Mouse (Mus musculus): ENCODE measurements around the gene Ess2.
"Not testable (repeated sequence)": the region's sequence is repeated elsewhere in the genome, so short reads cannot be mapped to it uniquely, and the experiment has no call there.

Ess2 gene

DNA sequence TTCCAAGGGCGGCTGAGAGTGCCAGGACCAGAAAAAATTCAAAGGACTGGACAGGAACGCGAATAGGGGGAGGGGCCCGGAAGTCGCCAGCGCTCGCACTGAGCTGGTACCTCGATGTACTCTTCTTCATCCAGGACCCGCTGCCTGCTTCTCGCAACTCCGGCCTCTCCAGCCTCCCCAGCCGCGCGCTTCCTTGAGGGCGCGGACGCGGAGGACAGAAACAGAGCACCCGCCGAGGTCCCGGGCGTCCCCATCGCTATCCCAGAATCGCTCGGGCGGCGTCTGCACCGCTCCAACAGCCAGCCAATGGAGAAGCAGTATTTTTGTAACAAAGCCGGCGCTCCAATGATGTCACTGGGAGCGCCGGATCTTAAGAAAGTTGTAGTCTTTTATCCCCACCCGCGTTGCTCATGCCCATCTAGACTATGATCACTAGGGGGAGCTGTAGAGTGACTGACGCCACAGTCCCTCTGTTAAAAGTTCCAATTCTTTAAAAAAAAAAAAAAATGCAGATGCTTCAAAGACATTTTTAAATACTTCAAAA lies at the start of gene Ess2:
TSS of gene Ess2 (minus strand) at position 297 of the 544 bp plus-strand sequence.
- DNase-seq (ENCODE audit: extremely low read depth, low read depth): peak; percentile 88

- DNase-seq (ENCODE audit: extremely low read depth, low read depth): not testable (repeated sequence)
Observed at GRCm38 (mm10) chr16:17956052-17956638, 45.0 kb upstream of the Ess2 start.

GRCm38 (mm10) chr16:17951618-17952017 lies 40.5 kb upstream of the Ess2 start:
- DNase-seq (ENCODE audit: extremely low read depth, low read depth): no peak

DNA sequence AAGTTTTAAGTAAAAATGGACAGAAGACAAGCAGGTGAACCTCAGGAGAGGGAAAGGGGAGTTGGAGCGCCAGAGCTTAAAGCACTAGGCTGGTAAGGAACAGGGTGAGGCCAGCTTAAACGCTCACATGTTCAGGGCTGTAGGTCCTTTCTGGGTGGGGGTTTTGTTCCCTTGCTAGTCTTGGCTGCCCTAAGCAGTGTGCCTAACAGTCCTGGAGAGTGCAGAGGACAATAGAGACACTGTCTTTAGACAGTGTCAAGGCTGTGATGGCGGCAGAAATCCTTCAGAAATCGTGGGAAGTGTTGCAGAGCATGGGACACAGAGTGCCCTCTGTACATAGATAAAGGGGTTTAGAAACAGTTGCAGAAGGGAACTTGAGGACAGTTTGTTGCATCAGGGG lies 38.9 kb upstream of the Ess2 start:
- DNase-seq (ENCODE audit: extremely low read depth, low read depth): no peak

GRCm38 (mm10) chr16:17949421-17949877 lies 38.3 kb upstream of the Ess2 start:
- DNase-seq (ENCODE audit: extremely low read depth, low read depth): no peak

- no peak for DNase-seq (ENCODE audit: extremely low read depth, low read depth)
Observed at GRCm38 (mm10) chr16:17945081-17945831, 34.1 kb upstream of the Ess2 start.

GRCm38 (mm10) chr16:17943466-17943865 lies 32.3 kb upstream of the Ess2 start:
- no peak for DNase-seq (ENCODE audit: extremely low read depth, low read depth)

DNA sequence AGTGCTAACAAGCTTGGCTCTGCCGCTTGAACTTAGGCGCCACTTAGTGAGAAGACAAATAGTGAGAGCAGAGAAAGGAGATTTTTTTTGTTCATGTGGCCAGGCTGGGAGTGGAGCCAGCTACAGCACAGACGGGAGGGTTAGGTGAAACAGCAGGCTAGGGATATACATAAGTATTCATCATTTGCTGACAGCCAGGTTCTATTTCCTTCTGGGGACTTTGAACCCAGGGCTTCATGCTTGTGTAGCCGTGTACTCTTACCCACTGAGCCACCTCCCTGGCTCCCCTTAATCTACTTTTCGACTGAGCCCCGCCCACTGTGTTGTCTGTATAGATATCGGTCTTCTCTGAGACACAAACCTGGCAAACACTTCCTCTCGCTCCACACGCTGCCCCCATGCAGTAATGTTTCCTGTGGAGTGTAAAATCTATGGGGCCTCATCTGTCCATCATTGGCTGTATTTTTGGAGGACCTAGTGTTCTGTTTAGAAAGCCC lies 28.2 kb upstream of the Ess2 start:
- DNase-seq (ENCODE audit: extremely low read depth, low read depth): peak; percentile 74

DNA sequence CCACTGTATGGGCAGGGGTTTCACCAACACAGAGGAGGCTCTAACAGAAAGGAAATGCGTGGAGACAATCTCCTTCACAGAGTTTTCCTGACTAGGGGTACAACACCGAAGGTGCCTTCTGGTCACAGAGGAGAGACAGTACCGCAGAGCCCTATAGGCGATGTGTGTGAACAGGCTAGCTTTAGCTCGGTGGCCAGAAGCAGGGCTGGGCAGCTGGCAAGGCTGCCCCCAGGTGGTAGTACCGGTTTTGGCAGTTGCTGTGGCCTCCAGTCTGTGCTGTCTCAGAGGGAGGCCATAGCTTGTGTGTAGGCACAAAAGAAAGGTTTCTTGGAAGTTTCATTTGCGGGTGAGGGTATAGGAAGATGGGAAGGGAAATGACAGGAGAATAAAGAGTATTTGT lies 27.7 kb upstream of the Ess2 start:
- DNase-seq (ENCODE audit: extremely low read depth, low read depth): peak; percentile 76

DNA sequence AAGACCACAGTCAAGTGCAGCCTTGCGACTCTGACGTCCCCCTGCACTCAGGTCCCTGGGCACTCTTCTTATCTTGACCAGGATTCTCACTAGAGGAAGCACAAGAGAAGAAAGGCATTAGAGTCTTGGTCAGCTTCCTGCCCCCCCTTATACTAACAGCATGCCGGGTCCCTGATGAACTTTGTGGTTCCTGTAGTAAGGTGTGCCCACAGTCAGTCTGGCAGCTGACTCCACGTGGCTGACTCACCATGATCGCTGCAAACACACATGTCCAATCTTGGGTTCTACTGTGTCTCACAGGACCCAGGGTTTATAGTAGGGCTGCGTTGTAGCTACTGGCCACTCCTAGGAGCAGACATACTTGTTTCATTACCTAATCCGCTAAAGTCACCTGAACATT lies 27.0 kb upstream of the Ess2 start:
- no peak for DNase-seq (ENCODE audit: extremely low read depth, low read depth)

DNA sequence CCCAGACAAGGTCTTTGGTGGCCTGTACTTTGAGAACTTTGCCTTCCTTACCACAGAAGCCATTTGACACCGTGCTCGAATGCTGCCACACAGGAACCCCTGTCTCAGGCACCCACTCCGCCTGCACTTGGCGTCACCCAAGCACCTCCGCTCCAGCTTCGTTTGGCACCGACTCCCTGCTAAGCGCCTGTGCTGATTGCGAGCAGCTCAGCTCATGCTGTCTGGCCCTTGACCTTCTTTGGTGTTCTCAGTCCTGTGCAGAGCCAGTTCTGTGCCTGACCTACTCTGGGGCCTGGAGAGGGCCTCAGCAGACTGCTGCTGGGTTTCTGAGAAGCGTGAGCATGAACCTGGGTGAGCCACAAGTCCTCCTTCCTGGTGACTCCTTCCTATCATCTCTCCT lies 25.6 kb upstream of the Ess2 start:
- no peak for DNase-seq (ENCODE audit: extremely low read depth, low read depth)

- no peak for DNase-seq (ENCODE audit: extremely low read depth, low read depth)
Observed at GRCm38 (mm10) chr16:17934445-17934910, 23.3 kb upstream of the Ess2 start.

DNA sequence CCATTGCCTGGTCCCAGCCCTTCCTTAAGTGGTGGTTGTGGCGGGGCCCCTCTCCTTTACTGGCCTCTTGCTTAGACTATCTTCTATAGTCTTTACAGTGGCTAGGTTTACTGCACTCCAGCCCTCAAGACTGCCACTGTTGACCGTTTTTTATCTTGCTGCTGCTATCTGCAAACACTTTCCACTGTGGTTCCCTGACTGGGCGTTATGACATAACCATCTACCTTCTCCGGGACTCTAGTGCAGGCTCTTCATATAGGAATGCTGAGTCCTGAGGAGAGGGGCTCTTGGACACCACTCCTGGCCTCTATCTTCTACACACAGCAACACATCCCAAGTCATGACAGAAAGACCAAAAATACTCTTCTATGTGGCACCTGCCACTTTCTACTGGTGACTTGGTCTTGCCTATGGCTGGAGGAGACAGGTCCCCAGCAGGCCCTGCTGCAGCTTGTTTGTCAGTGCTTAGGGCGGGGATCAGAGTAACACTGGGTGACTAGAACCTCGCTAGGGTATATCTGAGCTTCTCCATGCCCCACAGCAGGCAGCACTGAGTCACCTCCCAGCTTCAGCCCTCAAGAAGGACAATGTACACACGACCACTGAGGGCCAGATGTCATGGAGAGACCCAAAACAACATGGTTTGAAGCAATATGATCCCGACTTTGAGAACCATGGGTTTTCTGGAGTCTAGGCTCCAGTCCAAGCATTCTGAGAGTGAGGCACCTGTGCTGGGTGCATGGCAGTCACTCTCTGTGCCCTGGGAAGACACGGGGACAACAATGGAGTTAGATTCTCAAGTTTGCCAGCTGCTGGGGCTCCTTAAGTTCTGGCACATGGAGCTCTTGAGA lies 22.7 kb upstream of the Ess2 start:
- peak; percentile 34 for DNase-seq (ENCODE audit: extremely low read depth, low read depth)

DNA sequence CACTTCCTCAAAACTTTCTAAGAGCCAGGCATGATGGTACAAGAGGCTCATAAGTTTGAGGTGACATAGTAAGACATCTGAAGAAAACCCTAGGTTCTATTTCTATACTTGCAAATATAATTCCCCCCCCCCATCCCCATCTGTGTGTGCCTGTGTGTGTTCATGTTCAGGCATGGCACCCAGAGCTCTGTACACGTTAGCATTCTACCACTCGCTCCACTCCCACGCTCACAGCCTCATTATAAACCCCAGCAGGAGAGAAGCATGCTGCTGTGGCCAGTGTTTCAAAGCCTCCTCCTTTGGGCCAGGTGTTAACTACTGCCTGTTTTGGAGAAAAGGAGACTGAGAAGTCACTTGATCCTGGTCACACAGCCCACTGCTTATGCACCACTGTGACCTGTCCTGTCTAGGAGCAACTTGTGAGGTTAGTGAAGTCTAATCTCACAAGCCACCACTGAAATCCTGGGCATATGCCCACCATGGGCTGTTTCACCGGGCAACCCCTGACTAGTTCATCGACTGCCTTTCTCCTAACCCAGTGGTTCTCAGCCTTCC lies 20.8 kb upstream of the Ess2 start:
- no peak for DNase-seq (ENCODE audit: extremely low read depth, low read depth)

DNA sequence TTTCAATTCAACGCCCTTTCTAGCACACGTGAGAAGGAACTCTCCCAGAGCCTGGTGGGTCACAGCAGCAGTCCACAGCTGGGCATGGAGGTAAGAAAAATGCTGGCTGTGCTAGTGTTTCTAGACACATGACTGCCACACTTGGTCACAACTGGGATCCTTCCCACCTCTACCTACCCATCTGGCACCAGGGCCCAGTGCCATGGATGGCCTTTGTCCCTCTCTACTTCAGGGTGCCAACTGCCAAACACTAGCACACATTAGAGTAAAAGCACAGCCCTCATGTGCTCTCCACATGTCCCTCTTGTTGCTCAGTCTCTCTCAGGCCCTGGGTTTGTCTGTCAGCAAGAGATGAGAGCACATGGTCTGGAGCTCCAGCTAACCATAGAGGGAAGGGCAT lies 18.5 kb upstream of the Ess2 start:
- no peak for DNase-seq (ENCODE audit: extremely low read depth, low read depth)

- no peak for DNase-seq (ENCODE audit: extremely low read depth, low read depth)
Observed at GRCm38 (mm10) chr16:17929211-17929610, 18.1 kb upstream of the Ess2 start.

GRCm38 (mm10) chr16:17928627-17929104 lies 17.5 kb upstream of the Ess2 start:
- peak; percentile 89 for DNase-seq (ENCODE audit: extremely low read depth, low read depth)

GRCm38 (mm10) chr16:17928087-17928580 lies 17.0 kb upstream of the Ess2 start, which contains the start of gene Slc25a1:
Gene Slc25a1 (minus strand): TSS chr16:17928219.
- DNase-seq (ENCODE audit: extremely low read depth, low read depth): peak; percentile 66

DNA sequence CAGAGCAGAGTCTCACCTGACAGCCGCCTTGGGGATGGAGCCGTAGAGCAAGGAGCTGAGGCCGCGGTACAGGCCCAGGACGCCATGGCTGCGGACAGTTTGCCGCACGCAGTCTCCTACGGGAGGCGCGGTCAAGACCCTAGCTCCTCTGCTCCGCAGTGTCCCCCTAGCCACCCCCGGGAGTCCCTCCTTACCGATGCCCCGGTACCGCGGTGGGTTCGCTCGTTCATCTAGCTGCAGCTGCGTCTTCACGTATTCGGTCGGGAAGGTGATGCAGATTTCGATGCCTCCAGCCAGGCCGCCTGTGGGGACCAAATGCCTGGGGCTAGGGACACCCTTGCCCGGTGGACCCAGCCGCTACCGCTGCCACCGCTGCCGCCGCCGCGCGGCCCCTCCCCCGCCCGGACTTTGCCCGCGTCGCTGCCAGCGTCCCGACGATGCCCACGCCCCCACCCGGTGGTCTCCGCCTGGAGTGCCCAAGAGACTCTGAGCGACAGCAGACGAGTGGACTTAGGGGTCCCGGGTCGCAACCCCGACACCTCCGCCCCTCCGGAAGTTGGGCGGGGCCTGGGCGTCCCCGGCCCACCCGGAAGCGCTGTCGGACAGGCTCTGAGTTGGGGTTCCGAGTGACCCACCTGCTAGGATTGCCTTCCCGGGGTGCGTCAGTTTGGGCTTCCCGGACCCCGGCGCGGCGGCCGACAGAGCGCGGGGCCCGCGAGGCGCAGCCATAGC lies 16.4 kb upstream of the Ess2 start:
- no peak for DNase-seq (ENCODE audit: extremely low read depth, low read depth)

DNA sequence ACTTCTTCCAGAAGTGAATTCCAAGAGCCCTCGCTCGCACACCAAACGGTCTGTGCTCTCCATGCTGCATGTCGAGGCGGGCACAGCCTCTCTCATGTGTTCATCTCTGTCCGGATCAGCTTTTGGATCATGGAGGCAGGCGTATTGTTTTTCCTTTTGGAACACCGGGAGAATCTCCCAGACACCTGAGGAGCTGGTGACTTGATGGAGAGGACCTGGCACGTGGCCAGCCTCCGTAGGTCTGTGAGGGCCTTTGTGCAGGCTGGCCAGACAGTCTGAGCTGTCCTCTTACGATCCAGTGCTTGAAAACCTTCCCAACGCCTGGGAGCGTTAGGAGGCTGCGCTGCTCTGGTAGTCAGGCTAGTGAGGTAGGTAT lies 11.0 kb upstream of the Ess2 start:
- no peak for DNase-seq (ENCODE audit: extremely low read depth, low read depth)
